Mouse (Mus musculus) hindbrain, embryonic 11.5 days (tissue): ENCODE data around the gene Sec11a. TPM values are rescaled to one million over a fixed set of nuclear protein-coding genes. Genes with fewer than 3 reads are reported as not detected.

Source experiments
- ATAC-seq: fragments of 200-750 bp; cut with Nextera tagmentation; 2 replicates; pipeline ENCODE4 v1.8.0; 2017; ENCODE audit warnings: mild to moderate bottlenecking, moderate TSS enrichment, moderate library complexity; ENCODE audit not compliant: low FRiP score
- DNase-seq: peaks from one replicate; pipeline ENCODE4 v3.0.0-alpha.2; 2015; ENCODE audit warnings: low spot score
- H3K27ac ChIP-seq: fragments of 300-500 bp; sonication (generic); 2 replicates; pipeline ENCODE4 v1.5.1; 2014; ENCODE audit warnings: mild to moderate bottlenecking, low read depth, low read length
- H3K27me3 ChIP-seq: fragments of 300-500 bp; sonication (generic); 2 replicates; pipeline ENCODE4 v1.6.1; 2014; ENCODE audit warnings: mild to moderate bottlenecking, low read length, moderate library complexity, mixed read lengths; ENCODE audit not compliant: control insufficient read depth, insufficient read depth
- H3K36me3 ChIP-seq: fragments of 300-500 bp; sonication (generic); 2 replicates; pipeline ENCODE4 v1.6.1; 2014; ENCODE audit warnings: mild to moderate bottlenecking, low read length, moderate library complexity, mixed read lengths; ENCODE audit not compliant: control insufficient read depth, insufficient read depth
- H3K4me1 ChIP-seq: fragments of 300-500 bp; sonication (generic); replicated peaks from 2 replicates; pipeline ENCODE4 v1.6.1; 2014; ENCODE audit warnings: low read length, mixed read lengths; ENCODE audit not compliant: control insufficient read depth, insufficient read depth
- H3K4me2 ChIP-seq: fragments of 300-500 bp; sonication (generic); replicated peaks from 2 replicates; pipeline ENCODE4 v1.6.1; 2014; ENCODE audit warnings: mild to moderate bottlenecking, low read depth, low read length
- H3K4me3 ChIP-seq: fragments of 300-500 bp; sonication (generic); 2 replicates; pipeline ENCODE4 v1.5.1; 2014; ENCODE audit warnings: low read depth, low read length
- H3K9ac ChIP-seq: fragments of 300-500 bp; sonication (generic); 2 replicates; pipeline ENCODE4 v1.6.1; 2014; ENCODE audit warnings: low read depth, low read length
- H3K9me3 ChIP-seq: fragments of 300-500 bp; sonication (generic); 2 replicates; pipeline ENCODE4 v1.6.1; 2016; ENCODE audit warnings: low read length; ENCODE audit not compliant: control insufficient read depth
- WGBS: fragments of 180-500 bp; shearing (Covaris S2); extraction: QIAGEN DNeasy Blood & Tissue Kit; methylation state at CpG from one replicate; pipeline ENCODE4 v1.1.7; 2014; 5-methylcytosine and 5-hydroxymethylcytosine counted together
- polyA plus RNA-seq: library from polyadenylated mRNA; unstranded; fragments of >200 nt; fragmentation: Nextera tagmentation; extraction: Ambion mirVana; gene quantifications from 2 replicates; pipeline ENCODE4 v1.2.1, GENCODE M21; 2014

Gene Sec11a
- polyA plus RNA-seq, 1 experiment from 2014 or later, result 221 TPM

GRCm38 (mm10) chr7:80917916-80918465 is 29.6 kb downstream of the Sec11a start:
- H3K4me1 ChIP-seq, result no peaks in the 10 kb centered on the region
- no peaks in the 10 kb centered on the region for H3K27me3 ChIP-seq
- WGBS, result 84% methylated on average over 4 of the region's 4 CpGs
- no peak overlapping the region for H3K27ac ChIP-seq
- ATAC-seq (no peak), DNase-seq (no peak)
- H3K9ac ChIP-seq, result no peak overlapping the region
- no peak overlapping the region for H3K4me3 ChIP-seq
- no peaks in the 10 kb centered on the region; the same call in 1 of the 2 replicates for H3K36me3 ChIP-seq
- H3K9me3 ChIP-seq, result no peaks in the 10 kb centered on the region
- no peak overlapping the region for H3K4me2 ChIP-seq

GRCm38 (mm10) chr7:80912496-80912895 is 35.1 kb downstream of the Sec11a start:
- Histone ChIP-seq H3K9ac (no peak overlapping the region), H3K36me3 (no peaks in the 10 kb centered on the region; the same call in 1 of the 2 replicates), H3K4me3 (no peak overlapping the region), H3K27ac (no peak overlapping the region), H3K27me3 (no peaks in the 10 kb centered on the region), H3K4me2 (no peak overlapping the region), H3K4me1 (no peaks in the 10 kb centered on the region), H3K9me3 (no peaks in the 10 kb centered on the region)
- WGBS, result 94% methylated on average over 8 of the region's 8 CpGs
- ATAC-seq, result no peak
- DNase-seq, result no peak

- H3K27me3 ChIP-seq, result no peaks in the 10 kb centered on the region
- H3K9me3 ChIP-seq, result no peaks in the 10 kb centered on the region
- no peak overlapping the region for H3K9ac ChIP-seq
- ATAC-seq (no peak), DNase-seq (no peak)
- no peaks in the 10 kb centered on the region for H3K4me1 ChIP-seq
- no peak overlapping the region for H3K27ac ChIP-seq
- no peak overlapping the region for H3K4me3 ChIP-seq
- H3K4me2 ChIP-seq, result no peak overlapping the region
- H3K36me3 ChIP-seq, result no peaks in the 10 kb centered on the region; the same call in 1 of the 2 replicates
- 84% methylated on average over 7 of the region's 7 CpGs for WGBS
Observed at GRCm38 (mm10) chr7:80911053-80911452, 36.5 kb downstream of the Sec11a start.

- Histone ChIP-seq H3K27ac (no peak within 1 kb of the TSS), H3K4me1 (peaks cover 3% of the 10 kb centered on the region; the same call in 1 of the 2 replicates), H3K9ac (peak within 1 kb of the TSS; percentile 67), H3K36me3 (no peaks in the 10 kb centered on the region), H3K4me2 (peak within 1 kb of the TSS; percentile 81), H3K9me3 (no peaks in the 10 kb centered on the region), H3K4me3 (peak within 1 kb of the TSS; percentile 31), H3K27me3 (no peaks in the 10 kb centered on the region)
- WGBS, result 3% methylated on average over 19 of the region's 19 CpGs
- DNase-seq (peak; percentile 86), ATAC-seq (peak; percentile 55)
Observed at GRCm38 (mm10) chr7:80904921-80905515, 42.6 kb downstream of the Sec11a start, which contains the start of gene Nmb. TSS of gene Nmb (minus strand) at chr7:80905076.

GRCm38 (mm10) chr7:80903625-80904422 is 43.8 kb downstream of the Sec11a start:
- no peak overlapping the region for H3K4me2 ChIP-seq
- H3K27me3 ChIP-seq, result no peaks in the 10 kb centered on the region
- no peak overlapping the region for H3K27ac ChIP-seq
- ATAC-seq (no peak), DNase-seq (no peak)
- no peak overlapping the region for H3K9ac ChIP-seq
- no peaks in the 10 kb centered on the region for H3K36me3 ChIP-seq
- whole genome bisulfite sequencing, result 89% methylated on average over 11 of the region's 11 CpGs
- peaks cover 3% of the 10 kb centered on the region; the same call in 1 of the 2 replicates for H3K4me1 ChIP-seq
- H3K4me3 ChIP-seq, result no peak overlapping the region
- no peaks in the 10 kb centered on the region for H3K9me3 ChIP-seq

- 35% methylated on average over 15 of the region's 15 CpGs for WGBS
- Histone ChIP-seq H3K27me3 (no peaks in the 10 kb centered on the region), H3K4me3 (peak overlapping the region; percentile 81), H3K9me3 (no peaks in the 10 kb centered on the region), H3K4me2 (peak overlapping the region; percentile 52), H3K27ac (no peak overlapping the region), H3K4me1 (peaks cover 3% of the 10 kb centered on the region; the same call in 1 of the 2 replicates), H3K36me3 (no peaks in the 10 kb centered on the region), H3K9ac (peak overlapping the region; percentile 80)
- DNase-seq (peak; percentile 27), ATAC-seq (peak; percentile 41; the same call in 1 of the 2 replicates)
Observed at GRCm38 (mm10) chr7:80901541-80902274, 45.9 kb downstream of the Sec11a start.

GRCm38 (mm10) chr7:80900944-80901501 is 46.6 kb downstream of the Sec11a start, which contains the start of gene Wdr73:
TSS of gene Wdr73 (minus strand) at chr7:80901269.
- Histone ChIP-seq H3K4me3 (peak within 1 kb of the TSS; percentile 81), H3K4me2 (peak within 1 kb of the TSS; percentile 52), H3K9ac (peak within 1 kb of the TSS; percentile 80), H3K36me3 (0 out of 2 replicates have a peak, but pooled peaks cover under 1% of the 10 kb centered on the region), H3K9me3 (no peaks in the 10 kb centered on the region), H3K27ac (no peak within 1 kb of the TSS), H3K4me1 (peaks cover 3% of the 10 kb centered on the region; the same call in 1 of the 2 replicates), H3K27me3 (no peaks in the 10 kb centered on the region)
- WGBS, result under 1% methylated on average over 36 of the region's 36 CpGs
- ATAC-seq (peak; percentile 90), DNase-seq (peak; percentile 95)

- Histone ChIP-seq H3K4me1 (no peaks in the 10 kb centered on the region; the same call in 1 of the 2 replicates), H3K27me3 (no peaks in the 10 kb centered on the region), H3K27ac (no peak overlapping the region), H3K4me3 (no peak overlapping the region), H3K4me2 (no peak overlapping the region), H3K9me3 (no peaks in the 10 kb centered on the region), H3K36me3 (0 out of 2 replicates have a peak, but pooled peaks cover 7% of the 10 kb centered on the region), H3K9ac (no peak overlapping the region)
- ATAC-seq (no peak), DNase-seq (no peak)
- 96% methylated on average over 4 of the region's 4 CpGs for WGBS
Observed at GRCm38 (mm10) chr7:80897721-80898120, 49.9 kb downstream of the Sec11a start.
